Mouse (Mus musculus): Measurements from ENCODE around the gene Sebox. TPM values are rescaled to one million over a fixed set of nuclear protein-coding genes. Genes with fewer than 3 reads are reported as not detected.

Sebox gene
- total RNA-seq, 2 experiments from 2014 or later, result 3.9 to 4.5 TPM

DNA sequence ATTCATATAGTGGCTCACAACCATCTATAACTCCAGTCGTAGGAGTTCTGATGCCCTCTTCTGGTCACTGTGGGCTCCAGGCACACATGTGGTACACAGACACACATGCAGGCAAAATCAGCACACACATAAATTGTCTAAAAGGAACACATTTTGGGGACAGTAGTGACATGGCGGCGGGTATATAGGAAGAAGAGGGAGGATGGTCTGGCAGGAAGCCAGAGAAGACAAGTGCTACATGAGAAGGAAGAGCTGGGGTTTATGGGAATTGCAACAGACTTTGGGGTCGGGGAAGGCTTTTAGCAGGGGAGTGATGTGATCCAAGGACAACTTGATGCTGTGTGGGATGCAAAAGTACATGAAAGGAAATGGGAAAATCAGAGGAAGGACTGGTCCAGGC, 31.3 kb downstream of the Sebox start:
- DNase-seq (ENCODE audit: low spot score in 2 of 2), result no peak

DNA sequence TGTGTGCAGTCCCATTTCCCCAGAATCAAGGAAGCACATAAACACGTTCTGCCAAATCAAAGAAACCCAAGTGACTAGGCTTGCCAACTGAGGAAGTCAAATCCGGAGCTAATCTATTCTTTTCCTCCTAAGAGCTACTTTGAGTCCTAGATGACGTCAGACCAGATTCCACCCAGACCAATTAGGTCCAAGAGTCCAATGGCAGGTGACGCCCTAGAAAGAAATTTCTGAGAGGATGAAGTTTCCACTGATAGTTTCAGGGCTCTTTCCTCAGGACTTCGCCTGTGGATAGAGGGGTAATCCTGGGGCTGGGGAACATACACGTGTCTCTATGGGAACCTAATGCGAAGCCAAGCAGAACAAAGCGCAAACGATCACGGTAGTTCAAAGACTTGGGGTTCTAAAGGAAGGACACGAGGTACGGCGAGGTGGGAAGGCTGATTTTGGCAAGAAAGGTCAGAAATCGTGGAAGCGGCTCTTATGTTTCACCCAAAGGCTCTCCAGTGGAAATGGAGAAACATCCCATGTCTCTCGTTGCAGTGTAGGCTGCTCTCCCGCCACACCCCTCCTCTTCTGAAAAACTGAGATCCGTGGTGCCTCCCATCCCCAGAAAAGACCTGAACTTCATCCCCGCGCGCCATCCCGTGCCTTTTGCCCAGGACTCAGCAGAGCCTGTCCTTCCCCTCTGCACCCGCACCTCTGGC, 32.3 kb downstream of the Sebox start:
- no peak for DNase-seq (ENCODE audit: low spot score in 2 of 2)

DNA sequence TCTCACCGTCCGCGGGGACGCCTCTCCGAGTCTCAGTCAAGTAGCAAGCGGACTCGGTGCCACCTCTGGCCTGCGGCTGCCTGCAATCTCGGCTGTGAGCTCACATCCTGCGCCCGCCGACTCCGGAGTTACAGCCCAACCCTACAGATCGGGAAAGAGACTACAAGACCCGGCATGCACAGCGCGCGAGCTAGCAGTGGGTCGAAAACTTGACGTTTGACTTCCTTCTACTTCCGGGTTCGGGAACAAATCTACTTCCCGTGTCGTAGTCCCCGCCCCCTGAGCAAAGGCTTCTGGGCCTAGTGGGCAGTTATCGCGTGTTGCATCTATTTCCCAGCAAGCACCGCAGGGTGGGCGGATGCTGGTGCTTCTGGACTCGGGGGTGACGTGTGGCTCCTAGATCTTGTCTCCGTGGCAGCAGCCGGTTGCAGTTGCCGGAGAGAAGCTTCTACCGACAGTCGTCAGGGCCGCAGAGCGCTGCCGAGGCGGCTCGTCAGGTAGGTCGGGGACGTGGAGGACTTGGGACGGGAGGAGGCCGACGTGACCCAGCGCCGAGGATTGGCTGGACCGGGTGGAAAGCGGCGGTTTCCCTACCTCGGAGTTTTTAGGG, 32.9 kb downstream of the Sebox start, which contains the start of the genes Tnfaip1 and Ift20:
Tnfaip1 (minus strand) TSS at position 253 of the 610 bp plus-strand sequence.
Ift20 (plus strand) TSS at position 282 of the 610 bp plus-strand sequence.
- peak; percentile 93 to 99 for DNase-seq (ENCODE audit: low spot score in 2 of 2)

DNA sequence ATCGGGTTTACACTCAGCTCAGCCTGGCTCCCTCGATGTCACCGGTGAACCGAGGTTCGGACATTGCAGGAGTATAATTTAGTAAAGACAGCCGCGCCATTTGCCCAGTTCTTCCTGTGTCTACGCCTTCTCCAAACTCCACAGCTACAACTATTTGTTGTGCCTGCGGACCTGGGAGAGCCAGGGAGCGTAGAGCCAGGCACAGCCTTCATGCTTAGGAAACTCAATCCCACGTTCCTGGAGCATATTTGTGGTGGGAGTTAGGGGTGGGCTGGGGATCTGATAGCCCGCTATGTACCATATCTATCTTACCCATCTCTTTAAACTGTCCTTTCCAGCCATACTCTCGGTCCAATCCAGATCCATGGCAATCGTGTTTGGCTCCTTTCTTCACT, 33.4 kb downstream of the Sebox start:
- peak in 1 of 2 experiments; percentile 39 for DNase-seq (ENCODE audit: low spot score in 2 of 2)

DNA sequence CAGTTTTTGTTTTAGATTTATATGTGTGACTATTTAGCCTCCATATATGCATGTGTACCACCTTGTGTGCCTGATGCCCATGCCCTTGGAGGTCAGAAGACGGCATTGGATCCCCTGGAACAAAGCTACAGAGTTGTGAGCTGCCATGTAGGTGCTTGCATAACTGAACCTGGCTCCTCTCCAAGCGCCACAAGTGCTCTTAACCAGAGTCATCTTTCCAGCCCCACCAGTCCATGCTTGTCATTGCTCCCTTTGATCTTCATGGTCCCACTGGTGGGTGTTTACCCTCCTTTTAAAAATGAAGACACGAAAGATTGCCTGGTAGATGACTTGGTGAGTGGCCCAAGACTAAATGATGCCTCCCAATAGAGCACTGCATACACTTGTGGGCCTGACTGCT, 37.1 kb downstream of the Sebox start:
- DNase-seq (ENCODE audit: low spot score in 2 of 2), result no peak

DNA sequence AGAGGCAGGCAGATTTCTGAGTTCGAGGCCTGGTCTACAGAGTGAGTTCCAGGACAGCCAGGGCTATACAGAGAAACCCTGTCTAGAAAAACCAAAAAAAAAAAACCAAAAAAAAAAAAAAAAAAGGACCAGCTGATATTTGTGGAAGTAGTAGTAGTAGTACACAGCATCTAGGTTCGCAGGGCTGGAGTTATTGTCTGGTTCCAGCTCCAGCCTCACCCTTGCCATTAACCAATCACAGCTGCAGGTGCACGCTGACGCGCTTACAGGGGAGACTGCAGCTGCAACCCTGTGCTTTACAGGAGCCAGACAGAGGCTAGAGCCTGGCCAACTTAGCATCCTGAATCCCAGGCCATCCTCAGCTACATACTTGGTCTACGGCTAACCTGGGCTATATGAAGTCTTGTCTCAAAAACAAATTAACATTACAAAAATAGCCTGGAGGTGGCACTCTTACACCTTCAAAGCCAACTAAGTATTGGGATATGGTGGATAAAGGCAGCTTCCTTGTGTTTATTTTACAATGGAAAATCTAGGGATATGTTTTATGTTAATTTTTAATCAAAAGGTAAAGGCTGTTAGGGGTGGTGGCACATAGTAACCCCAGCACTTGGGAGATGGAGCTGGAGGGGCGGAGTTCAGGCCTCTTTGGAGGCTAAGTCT, 41.3 kb downstream of the Sebox start:
- DNase-seq (ENCODE audit: low spot score in 2 of 2), result no peak

DNA sequence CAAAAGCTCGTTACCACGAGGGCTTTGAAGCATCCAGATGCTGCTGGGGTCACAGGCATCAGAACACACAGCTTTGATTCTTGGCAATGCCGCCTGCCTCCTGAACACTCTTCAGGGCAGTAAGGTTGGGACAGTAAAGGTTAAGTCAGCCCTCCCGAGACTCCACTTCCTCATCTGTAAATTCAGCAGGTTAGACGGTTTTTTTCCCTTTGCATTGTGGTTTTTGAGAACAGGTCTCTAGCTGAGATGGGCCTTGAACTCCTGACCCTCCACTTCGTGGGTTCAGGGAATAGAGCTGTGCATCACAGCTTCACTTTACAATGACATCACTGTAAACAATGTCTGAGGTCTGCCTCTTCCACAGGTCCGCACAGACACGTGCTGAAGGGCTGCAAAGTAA, 41.9 kb downstream of the Sebox start:
- DNase-seq (ENCODE audit: low spot score in 2 of 2), result no peak

DNA sequence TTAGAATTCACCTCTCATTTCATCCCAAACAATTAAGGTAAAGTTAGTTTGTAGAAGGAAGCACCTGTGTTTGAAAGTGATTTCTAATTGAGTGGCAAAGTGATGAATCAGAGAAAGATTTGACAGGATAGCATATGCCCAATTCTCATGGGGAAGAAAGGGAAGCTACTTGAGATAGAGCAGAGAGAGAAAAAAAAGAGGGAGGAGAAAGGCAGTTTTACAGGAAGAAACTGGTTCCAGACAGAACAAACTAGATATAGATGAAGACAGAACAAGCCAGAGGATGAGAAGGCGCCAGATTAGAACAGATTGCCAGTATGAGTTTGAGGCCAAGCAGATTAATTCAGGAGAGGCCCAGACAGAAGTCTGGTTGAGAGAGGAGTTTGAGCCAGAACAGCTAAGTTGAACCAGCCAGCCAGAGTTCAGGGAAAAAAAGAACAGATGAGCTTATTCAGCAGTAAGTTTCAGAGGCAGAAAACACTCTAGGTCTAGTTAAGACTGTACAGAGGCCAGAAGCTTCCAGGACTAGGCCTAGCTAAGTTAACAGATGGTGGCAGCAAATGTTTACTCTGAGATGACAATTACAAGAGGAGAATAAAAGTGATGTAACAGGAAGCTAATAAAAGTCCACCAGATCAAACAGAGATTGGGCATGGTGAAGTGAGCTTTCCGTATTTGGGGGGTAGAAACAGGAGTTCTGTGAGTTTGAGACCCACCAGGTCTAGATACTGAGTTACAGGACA, 44.6 kb downstream of the Sebox start:
- DNase-seq (ENCODE audit: low spot score in 2 of 2), result no peak

DNA sequence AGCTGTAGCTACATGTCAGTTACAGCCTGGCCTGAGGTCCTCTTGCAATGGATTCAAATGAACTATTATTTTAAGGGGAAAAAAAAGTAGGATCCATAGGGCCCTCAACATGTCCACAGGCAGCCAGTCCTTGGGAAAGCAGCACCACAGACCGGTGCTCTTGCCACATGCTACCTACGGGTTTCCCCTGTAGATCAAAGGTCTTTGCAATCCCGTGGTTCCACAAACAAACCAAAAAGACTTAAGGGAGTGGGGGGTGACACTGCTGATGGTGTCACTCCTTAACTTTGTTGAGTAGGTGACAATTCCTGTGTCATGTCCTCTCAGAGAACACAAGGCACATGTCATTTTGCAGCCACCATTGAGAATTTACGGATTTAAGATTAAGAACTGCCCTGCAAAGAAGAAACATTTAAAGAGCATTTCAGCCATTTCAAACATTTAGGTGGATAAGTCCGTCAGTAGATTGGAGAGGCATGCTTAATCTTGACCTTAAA, 46.3 kb downstream of the Sebox start:
- no peak for DNase-seq (ENCODE audit: low spot score in 2 of 2)

DNA sequence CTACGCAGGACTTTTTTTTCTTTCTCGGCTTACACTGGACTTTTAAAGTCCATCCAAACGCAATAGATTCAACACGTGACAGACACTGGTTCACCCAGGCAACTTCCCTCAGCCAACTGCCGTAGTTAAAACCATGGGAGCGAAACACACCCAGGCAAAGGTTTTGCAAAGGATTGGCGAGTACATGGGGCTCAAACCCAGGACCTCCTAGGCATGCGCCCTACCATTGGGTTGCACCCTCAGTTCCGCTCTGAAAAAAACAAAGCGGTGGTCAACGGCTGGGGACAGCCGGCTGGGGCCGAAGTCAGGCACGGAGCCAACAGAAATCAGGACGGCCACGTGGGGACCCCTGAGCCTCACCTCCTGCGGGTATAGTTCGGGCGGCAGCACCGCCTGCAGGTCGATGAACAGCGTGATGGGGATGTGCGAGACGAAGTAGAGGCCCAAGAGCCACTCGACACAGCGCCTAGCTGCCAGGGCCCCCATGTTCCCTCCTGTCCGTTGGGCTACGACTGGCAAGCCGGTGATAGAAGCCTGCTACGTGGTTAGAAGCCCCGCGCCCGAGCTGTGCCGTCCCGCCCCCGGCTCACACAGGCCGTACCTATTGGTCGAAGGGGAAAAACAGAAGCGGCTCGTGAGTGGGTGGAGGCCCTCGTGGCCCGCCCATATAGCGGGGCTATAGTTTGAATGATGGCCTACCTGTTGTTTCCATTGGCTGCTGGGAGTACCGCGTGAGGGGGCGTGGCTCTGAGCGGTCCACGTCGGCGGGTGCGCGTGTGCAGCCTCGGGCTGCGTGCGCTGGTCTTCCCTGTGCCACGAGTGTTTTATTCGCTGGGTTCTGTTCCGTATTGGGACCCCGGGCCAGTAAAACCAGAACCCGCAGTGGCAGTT, 47.2 kb downstream of the Sebox start, which contains the start of gene Tmem97:
Tmem97 (minus strand) TSS at position 610 of the 891 bp plus-strand sequence.
- DNase-seq (ENCODE audit: low spot score in 2 of 2), result peak; percentile 92 to 98

DNA sequence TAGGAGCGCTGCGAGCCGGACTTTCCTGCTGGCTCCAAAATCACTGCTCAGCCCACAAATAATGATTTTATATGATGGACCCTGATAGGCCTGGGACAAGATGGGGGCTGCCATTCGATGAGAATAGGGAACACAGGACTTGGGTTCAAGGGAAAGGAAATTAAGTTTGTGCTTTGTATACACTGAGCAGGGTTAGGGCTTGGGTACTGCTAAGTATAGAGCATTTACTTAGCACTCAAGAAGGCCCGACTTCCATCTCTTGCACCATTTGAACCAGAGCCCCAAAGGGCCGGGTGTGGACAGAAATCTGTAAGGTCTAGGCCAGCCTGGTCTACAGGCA, 47.8 kb downstream of the Sebox start:
- DNase-seq (ENCODE audit: low spot score in 2 of 2), result no peak

Other genes starting within 250 kb of the Sebox start
- gene 2610507B11Rik, start 241.7 kb upstream of the Sebox start, total RNA-seq (2021), result 100 to 1,000 TPM; 210 TPM
- gene BC030499, start 212.6 kb upstream of the Sebox start, total RNA-seq (2021), result 1 to 10 TPM; 1.4 to 2.6 TPM
- 1 to 10 TPM; 5.0 to 6.6 TPM for gene Spag5, start 201.9 kb upstream of the Sebox start, total RNA-seq (2021)
- 100 to 1,000 TPM; 663 to 756 TPM for gene Aldoc, start 180.5 kb upstream of the Sebox start, total RNA-seq (2021)
- 10 to 100 TPM; 70.8 to 76.7 TPM for gene Pigs, start 175.0 kb upstream of the Sebox start, total RNA-seq (2021)
- 10 to 100 TPM; 27.6 to 32.2 TPM for gene Unc119, start 160.0 kb upstream of the Sebox start, total RNA-seq (2021)
- not detected for gene Foxn1, start 116.9 kb upstream of the Sebox start, total RNA-seq (2021)
- not detected for gene Slc13a2, start 81.2 kb upstream of the Sebox start, total RNA-seq (2021)
- gene Slc46a1, start 37.8 kb upstream of the Sebox start, total RNA-seq (2021), result 1 to 10 TPM; 9.6 to 9.8 TPM
- gene Sarm1, start 5.7 kb upstream of the Sebox start, total RNA-seq (2021), result 10 to 100 TPM; 51.0 to 53.2 TPM
- gene Vtn, start 4.4 kb upstream of the Sebox start, total RNA-seq (2021), result 10 to 100 TPM; 65.7 to 71.5 TPM
- gene Tmem199, start 8.7 kb downstream of the Sebox start, total RNA-seq (2021), result 10 to 100 TPM; 36.0 to 40.7 TPM
- gene Poldip2, start 8.7 kb downstream of the Sebox start, total RNA-seq (2021), result 100 to 1,000 TPM; 118 to 120 TPM
- gene Tnfaip1, start 32.9 kb downstream of the Sebox start, total RNA-seq (2021), result 10 to 100 TPM; 38.1 to 40.9 TPM
- 10 to 100 TPM; 73.7 to 79.8 TPM for gene Ift20, start 32.9 kb downstream of the Sebox start, total RNA-seq (2021)
- gene Tmem97, start 47.3 kb downstream of the Sebox start, total RNA-seq (2021), result 10 to 100 TPM; 13.3 to 19.0 TPM
- gene Nlk, start 193.9 kb downstream of the Sebox start, total RNA-seq (2021), result 10 to 100 TPM; 38.3 to 41.4 TPM
- gene Ccnq, start 248.3 kb downstream of the Sebox start, total RNA-seq (2021), result 10 to 100 TPM; 17.4 to 18.4 TPM

All from layer of hippocampus, postnatal 14 days (tissue).